Mouse (Mus musculus) granulocyte monocyte progenitor cell, adult 5-6 weeks (primary cell): ENCODE results near the gene Fbxl4. TPM values are rescaled to one million over a fixed set of nuclear protein-coding genes. Genes with fewer than 3 reads are reported as not detected.

Source experiments
- ATAC-seq: replicated peaks from 2 replicates; pipeline ENCODE4 v1.8.0; 2016; ENCODE audit warnings: mild to moderate bottlenecking, moderate TSS enrichment, inconsistent platforms; ENCODE audit not compliant: poor library complexity, severe bottlenecking
- total RNA-seq, 2 experiments: library from RNA; stranded (forward) in 1 of 2; stranded (reverse) in 1 of 2; fragments of 200-712, 200-1000 nt in 1 of 2; fragments of >200 nt in 1 of 2; fragmentation: Nextera tagmentation in 1 of 2; gene quantifications; 2 replicates each; pipeline ENCODE4 v1.2.3; 2014 to 2017

Fbxl4 gene
- total RNA-seq, 2 experiments from 2014 or later = 6.0 to 6.6 TPM

GRCm38 (mm10) chr4:22469575-22469974 is 112.2 kb downstream of the Fbxl4 start:
- ATAC-seq = no peak

- ATAC-seq = no peak
Observed at GRCm38 (mm10) chr4:22476967-22477710, 119.8 kb downstream of the Fbxl4 start.

- no peak for ATAC-seq
Observed at GRCm38 (mm10) chr4:22477711-22478230, 120.4 kb downstream of the Fbxl4 start.

- ATAC-seq = no peak
Observed at GRCm38 (mm10) chr4:22478488-22479367, 121.4 kb downstream of the Fbxl4 start.

- no peak for ATAC-seq
Observed at GRCm38 (mm10) chr4:22479368-22480090, 122.2 kb downstream of the Fbxl4 start.

- ATAC-seq = no peak
Observed at GRCm38 (mm10) chr4:22480091-22480857, 122.9 kb downstream of the Fbxl4 start.

GRCm38 (mm10) chr4:22480858-22481205 is 123.5 kb downstream of the Fbxl4 start:
- no peak for ATAC-seq

- no peak for ATAC-seq
Observed at GRCm38 (mm10) chr4:22482118-22482517, 124.8 kb downstream of the Fbxl4 start.

- ATAC-seq = no peak
Observed at GRCm38 (mm10) chr4:22482756-22483280, 125.5 kb downstream of the Fbxl4 start.

- no peak for ATAC-seq
Observed at GRCm38 (mm10) chr4:22483548-22483947, 126.2 kb downstream of the Fbxl4 start.

Other genes with a start within 250 kb of the Fbxl4 start
- gene Pou3f2, start 130.8 kb downstream of the Fbxl4 start, total RNA-seq (2014; fragmentation: Nextera tagmentation) = not detected in 2 replicates
- gene Pou3f2, start 130.8 kb downstream of the Fbxl4 start, total RNA-seq (2017) = not detected in 2 replicates